Mouse (Mus musculus) CD4-positive helper T cell, adult 2 months (primary cell): ENCODE data around the gene Gm17662.
A peak's percentile ranks its signal among the peaks of the same experiment; 100 is the strongest.

Source experiments
- DNase-seq: peaks from one replicate; pipeline ENCODE4 v3.0.0-alpha.2; 2012; ENCODE audit warnings: low read depth, missing footprints, low spot score

The Gm17662 gene

DNA sequence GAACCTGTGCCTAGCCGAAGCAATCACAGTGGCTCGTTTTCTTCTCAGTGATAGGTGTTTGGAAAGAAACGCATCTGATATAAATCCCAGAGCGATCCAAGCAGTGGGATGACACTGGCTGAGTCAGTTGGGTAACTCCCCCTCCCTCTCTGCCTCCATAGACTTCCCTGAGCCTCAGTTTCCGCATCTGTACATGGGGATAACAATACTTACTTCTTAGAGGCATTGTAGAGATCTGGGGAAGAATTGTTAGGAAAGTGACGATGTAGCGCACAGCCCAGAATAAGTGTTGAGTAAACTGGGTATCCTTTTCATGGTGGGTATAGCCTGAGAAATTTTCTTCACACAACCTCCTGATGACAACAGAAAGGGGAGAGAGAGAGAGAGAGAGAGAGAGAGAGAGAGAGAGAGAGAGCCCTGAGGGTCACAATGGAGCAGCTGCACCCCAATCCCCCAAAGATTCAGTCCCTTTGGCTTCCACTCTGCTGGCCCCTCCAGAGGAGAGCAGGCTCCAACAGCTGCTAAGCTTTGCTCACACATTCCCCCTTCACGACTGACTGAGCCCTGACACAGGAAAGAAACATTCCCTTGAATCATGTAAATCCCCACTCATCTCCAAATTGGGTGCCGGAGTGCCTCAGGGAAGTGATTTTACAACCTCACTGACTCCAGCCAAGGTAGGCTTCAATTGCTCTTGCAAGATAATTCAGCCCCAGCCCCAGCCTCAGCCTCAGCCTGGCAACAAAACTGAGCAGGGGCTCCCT is 31.6 kb downstream of the Gm17662 start:
- no peak for DNase-seq

DNA sequence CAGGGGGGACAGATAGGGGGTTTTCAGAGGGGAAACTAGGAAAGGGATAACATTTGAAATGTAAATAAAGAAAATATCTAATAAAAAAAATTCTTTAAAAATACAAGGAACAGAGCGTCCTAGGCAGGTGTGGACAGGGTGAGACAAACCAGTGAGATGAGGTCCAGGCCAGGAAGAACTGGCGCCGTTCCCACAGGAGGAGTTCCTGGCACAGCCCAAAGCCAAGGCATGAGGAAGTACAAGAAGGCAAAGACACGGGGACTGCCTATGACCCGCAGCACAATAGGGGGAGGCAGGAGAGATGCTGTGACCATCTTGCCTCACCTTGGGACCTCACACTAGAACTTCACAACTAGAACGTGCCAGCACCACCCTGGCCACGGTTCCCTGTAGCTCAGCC is 34.6 kb downstream of the Gm17662 start:
- DNase-seq: no peak

DNA sequence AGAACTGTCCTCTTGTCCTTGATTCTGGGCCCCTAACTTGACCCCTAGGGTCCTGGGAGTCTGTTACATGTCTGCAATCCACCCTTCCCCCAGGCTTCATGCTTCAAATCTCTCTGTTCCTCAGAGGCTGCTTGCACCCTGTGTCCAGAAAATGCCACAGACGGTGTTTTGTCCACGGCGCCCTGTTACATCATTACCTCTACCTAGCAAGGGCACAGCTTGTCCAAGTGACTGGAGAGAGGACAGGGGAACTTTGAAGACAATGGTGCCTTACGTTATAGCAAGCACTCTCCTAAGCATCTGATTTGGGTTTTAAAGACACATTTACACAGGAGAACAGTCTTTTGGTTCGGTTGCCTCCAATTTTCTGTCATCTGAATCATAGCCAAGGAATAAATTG is 36.5 kb downstream of the Gm17662 start:
- no peak for DNase-seq

DNA sequence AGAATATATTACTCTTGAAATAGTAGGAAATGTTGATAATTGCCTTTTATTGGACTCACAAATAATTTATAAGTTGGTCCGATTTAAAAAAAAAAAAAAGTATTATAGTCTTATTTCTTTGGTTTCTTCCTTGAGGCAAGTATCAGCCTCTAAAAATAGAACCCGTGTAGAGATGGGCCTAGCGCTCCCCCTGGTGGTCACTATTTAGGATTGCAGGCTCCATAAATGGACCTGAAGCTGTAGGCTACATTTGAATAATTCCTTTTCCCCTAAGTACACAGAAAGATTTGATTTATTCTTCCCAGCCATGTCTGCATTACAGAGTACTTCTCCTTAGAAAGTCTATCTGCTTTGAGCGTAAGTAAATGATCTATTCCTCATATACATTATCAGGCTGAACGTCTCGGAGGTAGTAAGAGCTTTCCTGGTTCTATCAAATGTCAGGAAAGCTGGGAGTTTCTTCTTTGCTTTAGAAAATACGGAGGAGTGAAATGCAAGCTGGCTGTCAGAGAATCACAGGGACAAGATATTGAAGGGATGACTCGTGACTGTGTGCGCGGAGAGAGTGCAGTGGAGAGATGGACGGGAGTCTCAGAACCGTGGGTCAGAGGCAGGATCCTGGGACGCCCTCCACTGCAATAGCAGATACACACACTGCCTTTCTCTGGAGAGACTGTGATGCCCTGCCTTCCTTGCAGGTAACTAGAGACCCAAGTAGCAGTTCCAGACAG is 37.0 kb downstream of the Gm17662 start:
- peak; percentile 16 for DNase-seq

DNA sequence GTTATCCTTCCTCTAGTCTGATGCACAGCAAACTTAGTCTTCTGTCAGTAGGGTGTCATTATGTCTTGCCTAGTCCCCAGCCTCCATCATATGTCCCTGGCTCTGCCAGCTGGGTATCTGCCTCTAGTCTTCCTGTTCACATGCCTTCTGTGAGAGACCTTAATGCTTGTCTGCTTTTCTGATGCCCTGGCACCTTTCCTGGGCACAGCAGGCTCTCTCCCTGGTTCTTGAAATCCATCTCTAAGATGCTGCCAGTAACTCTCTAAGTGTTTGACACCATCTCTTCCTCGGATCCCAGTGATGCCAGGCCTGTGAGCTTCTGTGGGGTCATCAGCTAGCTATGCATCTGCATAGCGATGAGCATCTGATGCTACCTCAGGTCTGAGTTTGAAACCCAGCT is 45.7 kb downstream of the Gm17662 start:
- DNase-seq: no peak

DNA sequence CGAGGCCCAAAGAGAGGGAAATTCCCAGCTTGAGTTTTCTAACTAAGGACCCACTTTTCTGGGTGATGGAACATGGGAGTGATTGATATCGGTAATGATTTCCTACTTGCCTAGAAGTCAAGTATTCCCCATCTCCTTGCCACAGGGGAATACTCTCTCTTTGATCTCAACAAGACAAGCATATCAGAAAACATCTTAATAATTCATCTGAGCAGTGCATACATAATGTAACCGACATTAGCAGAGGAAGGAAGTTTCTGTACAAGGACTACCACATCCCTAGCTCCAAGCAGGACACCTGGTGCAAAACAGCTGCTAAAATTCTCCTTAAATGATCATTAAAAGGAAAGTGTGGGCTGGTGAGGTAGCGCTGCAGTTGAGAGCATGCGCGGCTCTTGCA is 47.9 kb downstream of the Gm17662 start:
- DNase-seq: no peak
